Mouse (Mus musculus): ENCODE measurements around the gene 9130230L23Rik. TPM values are rescaled to one million over a fixed set of nuclear protein-coding genes. Genes with fewer than 3 reads are reported as not detected.
"Not testable (repeated sequence)": the region's sequence is repeated elsewhere in the genome, so short reads cannot be mapped to it uniquely, and the experiment has no call there.

Gene 9130230L23Rik
- polyA plus RNA-seq, 1 experiment, result 3.5 TPM

GRCm38 (mm10) chr5:65991191-65991590 is 12.9 kb downstream of the 9130230L23Rik start:
- no peak for TF ChIP-seq CTCF (IDR thresholded peaks at IDR 0.05; ENCODE audit: insufficient read depth, low read length)
- TF ChIP-seq POLR2A (IDR thresholded peaks at IDR 0.05; ENCODE audit: borderline replicate concordance, extremely low read depth, low read depth, low read length), result no peak
- WGBS, result 71% methylated on average over 2 of the region's 2 CpGs
- DNase-seq, result no peak
- Histone ChIP-seq H3K4me3 (replicated peaks; ENCODE audit: extremely low read depth, low read depth, low read length) (no peak overlapping the region), H3K4me1 (ENCODE audit: control insufficient read depth, insufficient read depth, low read length) (no peaks in the 10 kb centered on the region)

- not testable (repeated sequence) for DNase-seq; H3K4me3 ChIP-seq (replicated peaks; ENCODE audit: extremely low read depth, low read depth, low read length); H3K4me1 ChIP-seq (ENCODE audit: control insufficient read depth, insufficient read depth, low read length)
- WGBS, result 78% methylated on average over 3 of the region's 3 CpGs
Observed at GRCm38 (mm10) chr5:65987004-65987403, 17.1 kb downstream of the 9130230L23Rik start.

GRCm38 (mm10) chr5:65986426-65986825 is 17.7 kb downstream of the 9130230L23Rik start:
- no peak for DNase-seq
- H3K4me1 ChIP-seq (ENCODE audit: control insufficient read depth, insufficient read depth, low read length), result no peaks in the 10 kb centered on the region
- H3K4me3 ChIP-seq (replicated peaks; ENCODE audit: extremely low read depth, low read depth, low read length), result no peak overlapping the region
- TF ChIP-seq CTCF (IDR thresholded peaks at IDR 0.05; ENCODE audit: insufficient read depth, low read length) (no peak), POLR2A (IDR thresholded peaks at IDR 0.05; ENCODE audit: borderline replicate concordance, extremely low read depth, low read depth, low read length) (no peak)
- WGBS, result 89% methylated on average over 5 of the region's 5 CpGs

- Histone ChIP-seq H3K4me3 (replicated peaks; ENCODE audit: extremely low read depth, low read depth, low read length) (no peak overlapping the region), H3K4me1 (ENCODE audit: control insufficient read depth, insufficient read depth, low read length) (no peaks in the 10 kb centered on the region)
- TF ChIP-seq CTCF (IDR thresholded peaks at IDR 0.05; ENCODE audit: insufficient read depth, low read length), result no peak
- no peak for TF ChIP-seq POLR2A (IDR thresholded peaks at IDR 0.05; ENCODE audit: borderline replicate concordance, extremely low read depth, low read depth, low read length)
- 91% methylated on average over 13 of the region's 13 CpGs for WGBS
- DNase-seq, result no peak
Observed at GRCm38 (mm10) chr5:65975731-65976130, 28.4 kb downstream of the 9130230L23Rik start.

GRCm38 (mm10) chr5:65973189-65973588 is 30.9 kb downstream of the 9130230L23Rik start:
- Histone ChIP-seq H3K4me3 (replicated peaks; ENCODE audit: extremely low read depth, low read depth, low read length) (no peak overlapping the region), H3K4me1 (ENCODE audit: control insufficient read depth, insufficient read depth, low read length) (no peaks in the 10 kb centered on the region)
- no peak for DNase-seq
- WGBS, result 48% methylated on average over 2 of the region's 2 CpGs
- TF ChIP-seq POLR2A (IDR thresholded peaks at IDR 0.05; ENCODE audit: borderline replicate concordance, extremely low read depth, low read depth, low read length) (no peak), CTCF (IDR thresholded peaks at IDR 0.05; ENCODE audit: insufficient read depth, low read length) (no peak)

GRCm38 (mm10) chr5:65968004-65968403 is 36.1 kb downstream of the 9130230L23Rik start:
- Histone ChIP-seq H3K4me1 (ENCODE audit: control insufficient read depth, insufficient read depth, low read length) (no peaks in the 10 kb centered on the region), H3K4me3 (replicated peaks; ENCODE audit: extremely low read depth, low read depth, low read length) (no peak overlapping the region)
- TF ChIP-seq CTCF (IDR thresholded peaks at IDR 0.05; ENCODE audit: insufficient read depth, low read length), result no peak
- no peak for TF ChIP-seq POLR2A (IDR thresholded peaks at IDR 0.05; ENCODE audit: borderline replicate concordance, extremely low read depth, low read depth, low read length)
- no peak for DNase-seq
- WGBS, result 95% methylated on average over 3 of the region's 3 CpGs

GRCm38 (mm10) chr5:65967091-65967490 is 37.0 kb downstream of the 9130230L23Rik start:
- no peaks in the 10 kb centered on the region for H3K4me1 ChIP-seq (ENCODE audit: control insufficient read depth, insufficient read depth, low read length)
- TF ChIP-seq CTCF (IDR thresholded peaks at IDR 0.05; ENCODE audit: insufficient read depth, low read length) (no peak), POLR2A (IDR thresholded peaks at IDR 0.05; ENCODE audit: borderline replicate concordance, extremely low read depth, low read depth, low read length) (no peak)
- WGBS, result 67% methylated on average over 12 of the region's 12 CpGs
- no peak for DNase-seq
- no peak overlapping the region for H3K4me3 ChIP-seq (replicated peaks; ENCODE audit: extremely low read depth, low read depth, low read length)

GRCm38 (mm10) chr5:65965771-65966279 is 38.3 kb downstream of the 9130230L23Rik start:
- TF ChIP-seq POLR2A (IDR thresholded peaks at IDR 0.05; ENCODE audit: borderline replicate concordance, extremely low read depth, low read depth, low read length), result no peak
- TF ChIP-seq CTCF (IDR thresholded peaks at IDR 0.05; ENCODE audit: insufficient read depth, low read length), result no peak
- Histone ChIP-seq H3K4me1 (ENCODE audit: control insufficient read depth, insufficient read depth, low read length) (no peaks in the 10 kb centered on the region), H3K4me3 (replicated peaks; ENCODE audit: extremely low read depth, low read depth, low read length) (no peak overlapping the region)
- DNase-seq, result no peak
- 70% methylated on average over 7 of the region's 7 CpGs for WGBS

GRCm38 (mm10) chr5:65963291-65963690 is 40.8 kb downstream of the 9130230L23Rik start:
- no peak for DNase-seq
- no peaks in the 10 kb centered on the region for H3K4me1 ChIP-seq (ENCODE audit: control insufficient read depth, insufficient read depth, low read length)
- WGBS, result 86% methylated on average over 5 of the region's 5 CpGs
- no peak for TF ChIP-seq CTCF (IDR thresholded peaks at IDR 0.05; ENCODE audit: insufficient read depth, low read length)
- TF ChIP-seq POLR2A (IDR thresholded peaks at IDR 0.05; ENCODE audit: borderline replicate concordance, extremely low read depth, low read depth, low read length), result no peak
- H3K4me3 ChIP-seq (replicated peaks; ENCODE audit: extremely low read depth, low read depth, low read length), result no peak overlapping the region

GRCm38 (mm10) chr5:65960597-65960950 is 43.5 kb downstream of the 9130230L23Rik start:
- H3K4me1 ChIP-seq (ENCODE audit: control insufficient read depth, insufficient read depth, low read length), result no peaks in the 10 kb centered on the region
- WGBS, result 88% methylated on average over 11 of the region's 11 CpGs
- no peak for DNase-seq
- TF ChIP-seq CTCF (IDR thresholded peaks at IDR 0.05; ENCODE audit: insufficient read depth, low read length), result no peak
- TF ChIP-seq POLR2A (IDR thresholded peaks at IDR 0.05; ENCODE audit: borderline replicate concordance, extremely low read depth, low read depth, low read length), result no peak
- H3K4me3 ChIP-seq (replicated peaks; ENCODE audit: extremely low read depth, low read depth, low read length), result no peak overlapping the region
